Mouse (Mus musculus): ENCODE measurements around the gene Acaa1b. TPM values are rescaled to one million over a fixed set of nuclear protein-coding genes. Genes with fewer than 3 reads are reported as not detected.

The Acaa1b gene
- polyA plus RNA-seq, 1 experiment from 2014 or later, result 2.0 TPM

DNA sequence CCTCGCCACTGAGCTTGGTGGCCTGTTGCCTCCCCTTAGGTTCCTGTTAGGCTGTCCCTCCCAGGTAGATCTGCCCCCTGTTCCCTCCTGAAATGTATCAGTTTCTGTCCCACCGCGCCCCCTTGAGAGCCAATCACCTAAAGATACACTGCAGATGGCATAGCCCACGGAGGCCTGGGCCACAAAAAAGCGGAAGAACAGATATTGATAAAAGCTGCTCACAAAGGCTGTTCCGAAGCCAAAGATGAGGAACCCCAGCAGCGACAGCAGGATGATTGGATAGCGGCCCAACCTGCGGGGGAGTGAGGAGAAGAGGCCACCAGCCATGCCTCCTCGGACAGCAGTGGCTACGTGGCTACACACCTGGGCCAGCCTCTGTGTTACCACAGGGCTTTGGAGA, 22.4 kb upstream of the Acaa1b start:
- Histone ChIP-seq H3K4me3 (ENCODE audit: low read length) (no peak overlapping the region), H3K27me3 (ENCODE audit: control insufficient read depth, insufficient read depth, low read length) (no peaks in the 10 kb centered on the region), H3K9me3 (replicated peaks; ENCODE audit: control insufficient read depth, low read length) (no peaks in the 10 kb centered on the region), H3K27ac (ENCODE audit: low read length) (no peak overlapping the region), H3K36me3 (ENCODE audit: control insufficient read depth, insufficient read depth) (no peaks in the 10 kb centered on the region), H3K4me2 (ENCODE audit: low read depth, low read length) (no peak overlapping the region), H3K4me1 (ENCODE audit: control insufficient read depth, insufficient read depth, low read length) (0 out of 2 replicates have a peak, but pooled peaks cover 7% of the 10 kb centered on the region), H3K9ac (ENCODE audit: low read length) (no peak overlapping the region)
- ATAC-seq (replicated peaks; ENCODE audit: extremely low read depth, insufficient read depth, low FRiP score), result no peak
- WGBS, result 87% methylated on average over 11 of the region's 11 CpGs

DNA sequence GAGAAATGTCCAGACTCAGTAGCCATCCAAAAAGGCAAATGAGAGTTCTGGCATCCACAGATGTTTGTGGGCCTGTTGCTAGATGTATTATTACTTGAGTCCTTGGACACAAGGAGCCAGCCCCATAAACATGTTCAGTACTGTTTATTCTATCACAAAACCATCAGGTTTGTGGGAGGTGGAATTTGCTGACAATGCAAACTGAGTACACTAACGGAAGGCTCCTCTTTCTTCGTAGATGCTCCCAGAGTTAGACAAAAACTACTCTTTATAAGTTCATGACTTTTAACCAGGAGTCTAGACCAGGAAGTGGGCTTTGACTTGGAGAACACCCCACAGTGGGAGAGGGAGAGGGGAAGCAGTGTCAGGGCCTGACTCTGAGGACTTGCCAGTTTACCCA, 10.7 kb upstream of the Acaa1b start:
- H3K4me2 ChIP-seq (ENCODE audit: low read depth, low read length), result no peak overlapping the region
- ATAC-seq (replicated peaks; ENCODE audit: extremely low read depth, insufficient read depth, low FRiP score), result no peak
- H3K4me3 ChIP-seq (ENCODE audit: low read length), result no peak overlapping the region
- no peaks in the 10 kb centered on the region for H3K4me1 ChIP-seq (ENCODE audit: control insufficient read depth, insufficient read depth, low read length)
- 93% methylated on average over 2 of the region's 2 CpGs for WGBS
- H3K27ac ChIP-seq (ENCODE audit: low read length), result no peak overlapping the region
- no peaks in the 10 kb centered on the region for H3K27me3 ChIP-seq (ENCODE audit: control insufficient read depth, insufficient read depth, low read length)
- H3K9ac ChIP-seq (ENCODE audit: low read length), result no peak overlapping the region
- no peaks in the 10 kb centered on the region for H3K9me3 ChIP-seq (replicated peaks; ENCODE audit: control insufficient read depth, low read length)
- no peaks in the 10 kb centered on the region for H3K36me3 ChIP-seq (ENCODE audit: control insufficient read depth, insufficient read depth)

DNA sequence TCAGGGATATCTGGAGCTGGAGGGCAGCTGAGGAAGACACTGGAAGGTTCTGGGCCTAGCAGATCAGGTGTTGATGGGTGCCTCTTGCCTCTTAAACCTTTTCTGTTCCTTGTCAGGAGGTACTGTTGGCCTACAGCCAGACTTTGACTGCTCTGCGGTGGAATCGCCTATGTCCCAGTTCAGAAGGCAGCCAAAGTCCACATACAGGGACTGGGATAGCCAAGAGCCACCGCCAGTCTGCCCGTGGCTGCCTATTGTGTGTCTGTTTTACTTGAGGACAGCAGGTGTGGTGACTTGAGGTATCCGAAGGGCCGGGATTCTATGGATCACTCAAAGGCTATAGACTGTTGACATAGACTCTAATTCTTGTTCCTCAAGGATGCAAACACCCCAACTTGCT, 8.7 kb upstream of the Acaa1b start:
- 81% methylated on average over 6 of the region's 6 CpGs for WGBS
- H3K4me1 ChIP-seq (ENCODE audit: control insufficient read depth, insufficient read depth, low read length), result no peaks in the 10 kb centered on the region
- no peak for ATAC-seq (replicated peaks; ENCODE audit: extremely low read depth, insufficient read depth, low FRiP score)

DNA sequence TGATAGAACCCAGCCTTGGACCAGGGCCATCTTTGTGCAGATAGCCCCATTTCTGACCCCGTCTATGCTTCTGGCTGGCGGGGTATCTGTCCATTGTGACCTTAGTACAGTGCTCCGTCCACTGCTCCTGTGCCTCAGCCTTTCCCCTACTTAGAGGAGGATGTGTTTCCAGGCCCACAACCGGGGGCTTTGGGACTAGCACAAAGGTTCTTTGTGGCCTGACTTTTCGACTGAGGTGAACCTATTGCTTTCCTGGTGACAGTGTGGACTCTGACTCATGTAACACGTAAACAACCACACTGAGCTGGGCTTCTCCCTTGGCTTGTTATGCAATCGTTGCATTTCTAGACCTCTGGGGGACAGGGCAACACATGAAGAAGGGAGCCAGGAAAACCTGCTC, 7.8 kb upstream of the Acaa1b start:
- no peaks in the 10 kb centered on the region for H3K27me3 ChIP-seq (ENCODE audit: control insufficient read depth, insufficient read depth, low read length)
- H3K9me3 ChIP-seq (replicated peaks; ENCODE audit: control insufficient read depth, low read length), result no peaks in the 10 kb centered on the region
- H3K36me3 ChIP-seq (ENCODE audit: control insufficient read depth, insufficient read depth), result no peaks in the 10 kb centered on the region
- H3K4me1 ChIP-seq (ENCODE audit: control insufficient read depth, insufficient read depth, low read length), result no peaks in the 10 kb centered on the region
- H3K4me3 ChIP-seq (ENCODE audit: low read length), result no peak overlapping the region
- no peak overlapping the region for H3K9ac ChIP-seq (ENCODE audit: low read length)
- 75% methylated on average over 7 of the region's 7 CpGs for WGBS
- no peak for ATAC-seq (replicated peaks; ENCODE audit: extremely low read depth, insufficient read depth, low FRiP score)
- no peak overlapping the region for H3K4me2 ChIP-seq (ENCODE audit: low read depth, low read length)
- H3K27ac ChIP-seq (ENCODE audit: low read length), result no peak overlapping the region

More for the DNA sequence above, 8.7 kb upstream of the Acaa1b start:
- H3K9me3 ChIP-seq (replicated peaks; ENCODE audit: control insufficient read depth, low read length), result no peaks in the 10 kb centered on the region
- no peaks in the 10 kb centered on the region for H3K36me3 ChIP-seq (ENCODE audit: control insufficient read depth, insufficient read depth)
- H3K27ac ChIP-seq (ENCODE audit: low read length), result no peak overlapping the region
- H3K9ac ChIP-seq (ENCODE audit: low read length), result no peak overlapping the region
- no peaks in the 10 kb centered on the region for H3K27me3 ChIP-seq (ENCODE audit: control insufficient read depth, insufficient read depth, low read length)
- H3K4me2 ChIP-seq (ENCODE audit: low read depth, low read length), result no peak overlapping the region
- no peak overlapping the region for H3K4me3 ChIP-seq (ENCODE audit: low read length)

DNA sequence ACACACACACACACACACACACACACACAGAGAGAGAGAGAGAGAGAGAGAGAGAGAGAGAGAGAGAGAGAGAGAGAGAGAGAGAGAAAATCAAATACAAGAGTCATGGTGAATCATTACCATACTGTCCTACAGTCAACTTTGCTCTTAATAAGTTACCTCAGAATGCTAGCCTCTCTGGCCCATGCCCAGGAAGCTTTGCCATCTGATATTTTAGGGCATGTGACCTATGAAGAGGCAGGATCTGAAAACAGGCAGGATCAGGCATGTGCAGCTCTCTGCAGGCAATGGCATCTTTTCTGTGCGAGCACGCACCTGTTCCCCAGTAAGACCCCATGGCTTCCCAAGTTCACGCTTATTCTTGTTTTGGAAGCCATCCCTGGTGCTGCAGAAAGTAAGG, 3.8 kb upstream of the Acaa1b start:
- ATAC-seq (replicated peaks; ENCODE audit: extremely low read depth, insufficient read depth, low FRiP score), result no peak
- no peaks in the 10 kb centered on the region for H3K36me3 ChIP-seq (ENCODE audit: control insufficient read depth, insufficient read depth)
- H3K4me3 ChIP-seq (ENCODE audit: low read length), result no peak overlapping the region
- no peaks in the 10 kb centered on the region for H3K4me1 ChIP-seq (ENCODE audit: control insufficient read depth, insufficient read depth, low read length)
- H3K9ac ChIP-seq (ENCODE audit: low read length), result no peak overlapping the region
- no peak overlapping the region for H3K4me2 ChIP-seq (ENCODE audit: low read depth, low read length)
- WGBS, result 79% methylated on average over 3 of the region's 3 CpGs
- H3K27me3 ChIP-seq (ENCODE audit: control insufficient read depth, insufficient read depth, low read length), result peaks cover 9% of the 10 kb centered on the region
- H3K9me3 ChIP-seq (replicated peaks; ENCODE audit: control insufficient read depth, low read length), result no peaks in the 10 kb centered on the region
- H3K27ac ChIP-seq (ENCODE audit: low read length), result no peak overlapping the region

DNA sequence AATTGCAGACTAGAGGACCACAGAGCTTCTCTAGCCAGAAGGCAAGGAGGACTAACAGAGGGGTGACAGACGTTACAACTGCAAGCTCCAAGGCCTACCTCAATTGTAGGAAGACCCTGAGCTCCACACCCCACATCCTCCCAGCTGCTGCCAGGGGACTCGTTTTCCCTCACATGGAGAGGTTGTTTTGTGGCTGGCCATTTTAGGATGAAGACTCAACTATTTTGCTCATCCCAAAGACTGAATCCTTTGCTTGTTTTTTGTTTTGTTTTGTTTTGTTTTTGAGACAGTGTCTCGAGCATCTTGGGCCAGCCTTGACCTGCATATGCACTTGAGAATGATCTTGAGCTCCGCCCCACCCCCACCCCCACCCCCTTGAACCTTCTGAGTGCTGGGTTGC, 2.0 kb upstream of the Acaa1b start, which contains the start of gene Gm47289:
Gene Gm47289 (plus strand): TSS at position 301 of the 400 bp plus-strand sequence.
- 58% methylated on average over 4 of the region's 4 CpGs for WGBS
- no peaks in the 10 kb centered on the region for H3K36me3 ChIP-seq (ENCODE audit: control insufficient read depth, insufficient read depth)
- no peak for ATAC-seq (replicated peaks; ENCODE audit: extremely low read depth, insufficient read depth, low FRiP score)
- H3K27ac ChIP-seq (ENCODE audit: low read length), result no peak within 1 kb of the TSS
- no peak within 1 kb of the TSS for H3K9ac ChIP-seq (ENCODE audit: low read length)
- H3K4me2 ChIP-seq (ENCODE audit: low read depth, low read length), result no peak within 1 kb of the TSS
- no peak within 1 kb of the TSS for H3K4me3 ChIP-seq (ENCODE audit: low read length)
- H3K4me1 ChIP-seq (ENCODE audit: control insufficient read depth, insufficient read depth, low read length), result no peaks in the 10 kb centered on the region
- H3K9me3 ChIP-seq (replicated peaks; ENCODE audit: control insufficient read depth, low read length), result no peaks in the 10 kb centered on the region
- H3K27me3 ChIP-seq (ENCODE audit: control insufficient read depth, insufficient read depth, low read length), result peaks cover 10% of the 10 kb centered on the region

DNA sequence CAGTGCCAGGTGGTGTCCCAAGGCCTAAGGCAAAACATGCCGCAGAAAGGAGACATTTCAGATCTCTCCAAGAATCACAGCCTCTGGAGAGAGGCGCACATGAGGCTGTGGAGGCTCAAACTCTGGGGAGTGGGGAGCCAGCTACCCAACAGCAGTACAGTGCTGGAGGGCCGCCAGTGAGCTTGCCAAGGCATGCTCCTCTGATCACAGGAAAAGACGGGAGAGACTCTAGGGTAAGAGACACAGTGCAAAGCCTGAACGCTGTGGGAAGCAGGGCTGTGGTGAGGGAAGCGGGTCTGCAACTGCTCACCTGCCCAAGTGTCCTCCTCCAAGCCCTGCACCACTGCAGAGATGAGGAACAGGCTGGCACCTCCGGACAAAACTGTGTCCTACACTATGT, 1.1 kb downstream of the Acaa1b start:
- Histone ChIP-seq H3K4me3 (ENCODE audit: low read length) (no peak overlapping the region), H3K9ac (ENCODE audit: low read length) (no peak overlapping the region), H3K36me3 (ENCODE audit: control insufficient read depth, insufficient read depth) (no peaks in the 10 kb centered on the region), H3K27ac (ENCODE audit: low read length) (no peak overlapping the region), H3K9me3 (replicated peaks; ENCODE audit: control insufficient read depth, low read length) (no peaks in the 10 kb centered on the region), H3K4me2 (ENCODE audit: low read depth, low read length) (no peak overlapping the region), H3K4me1 (ENCODE audit: control insufficient read depth, insufficient read depth, low read length) (no peaks in the 10 kb centered on the region), H3K27me3 (ENCODE audit: control insufficient read depth, insufficient read depth, low read length) (peaks cover 10% of the 10 kb centered on the region)
- ATAC-seq (replicated peaks; ENCODE audit: extremely low read depth, insufficient read depth, low FRiP score), result no peak
- WGBS, result 50% methylated on average over 7 of the region's 7 CpGs

DNA sequence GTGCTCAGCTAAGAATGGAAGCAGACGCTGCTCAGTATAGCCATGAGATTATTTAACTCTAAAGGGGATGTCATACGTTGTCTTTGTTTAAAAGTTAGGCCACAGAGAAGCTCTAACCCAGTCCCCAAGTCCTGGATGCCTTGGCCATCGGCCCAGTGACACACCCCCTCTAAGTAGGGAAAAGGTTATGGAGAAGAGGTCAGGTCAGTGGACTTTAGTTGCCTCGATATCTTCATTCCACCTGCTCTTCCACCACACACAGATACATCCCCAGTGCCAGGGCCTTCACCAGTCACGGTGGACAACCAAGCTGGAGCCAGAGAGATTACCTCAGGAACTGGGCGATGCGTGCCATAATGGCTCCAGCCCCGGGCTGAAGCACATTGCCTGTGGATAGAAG, 1.5 kb downstream of the Acaa1b start:
- no peaks in the 10 kb centered on the region for H3K36me3 ChIP-seq (ENCODE audit: control insufficient read depth, insufficient read depth)
- peaks cover 10% of the 10 kb centered on the region for H3K27me3 ChIP-seq (ENCODE audit: control insufficient read depth, insufficient read depth, low read length)
- H3K4me3 ChIP-seq (ENCODE audit: low read length), result no peak overlapping the region
- no peak for ATAC-seq (replicated peaks; ENCODE audit: extremely low read depth, insufficient read depth, low FRiP score)
- H3K4me1 ChIP-seq (ENCODE audit: control insufficient read depth, insufficient read depth, low read length), result no peaks in the 10 kb centered on the region
- no peak overlapping the region for H3K4me2 ChIP-seq (ENCODE audit: low read depth, low read length)
- no peak overlapping the region for H3K9ac ChIP-seq (ENCODE audit: low read length)
- no peaks in the 10 kb centered on the region for H3K9me3 ChIP-seq (replicated peaks; ENCODE audit: control insufficient read depth, low read length)
- WGBS, result 70% methylated on average over 8 of the region's 8 CpGs
- H3K27ac ChIP-seq (ENCODE audit: low read length), result no peak overlapping the region

DNA sequence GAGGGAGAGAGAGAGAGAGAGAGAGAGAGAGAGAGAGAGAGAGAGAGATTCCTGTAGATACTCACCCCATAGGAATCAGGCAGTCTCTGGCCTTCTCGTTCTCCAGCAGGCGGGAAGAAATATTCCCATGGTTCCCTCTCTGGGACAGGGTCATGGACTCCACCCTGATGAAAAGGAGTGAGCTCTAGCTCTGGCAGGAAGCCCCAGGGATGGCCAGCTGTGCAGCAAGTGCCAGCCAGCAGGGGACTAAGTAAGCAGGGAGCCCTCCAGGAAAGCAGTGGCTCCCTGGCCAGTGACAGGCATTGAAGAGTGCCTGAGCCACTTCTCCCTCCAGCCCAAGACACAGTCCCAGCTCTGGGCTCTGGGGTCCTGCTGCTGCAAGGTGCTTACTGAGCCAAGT, 5.1 kb downstream of the Acaa1b start:
- no peak for ATAC-seq (replicated peaks; ENCODE audit: extremely low read depth, insufficient read depth, low FRiP score)
- H3K4me3 ChIP-seq (ENCODE audit: low read length), result no peak overlapping the region
- no peak overlapping the region for H3K9ac ChIP-seq (ENCODE audit: low read length)
- H3K27ac ChIP-seq (ENCODE audit: low read length), result no peak overlapping the region
- no peaks in the 10 kb centered on the region for H3K4me1 ChIP-seq (ENCODE audit: control insufficient read depth, insufficient read depth, low read length)
- H3K4me2 ChIP-seq (ENCODE audit: low read depth, low read length), result no peak overlapping the region
- 42% methylated on average over 2 of the region's 2 CpGs for WGBS
- no peaks in the 10 kb centered on the region for H3K36me3 ChIP-seq (ENCODE audit: control insufficient read depth, insufficient read depth)
- H3K9me3 ChIP-seq (replicated peaks; ENCODE audit: control insufficient read depth, low read length), result no peaks in the 10 kb centered on the region
- H3K27me3 ChIP-seq (ENCODE audit: control insufficient read depth, insufficient read depth, low read length), result peaks cover 3% of the 10 kb centered on the region; the same call in 1 of the 2 replicates

DNA sequence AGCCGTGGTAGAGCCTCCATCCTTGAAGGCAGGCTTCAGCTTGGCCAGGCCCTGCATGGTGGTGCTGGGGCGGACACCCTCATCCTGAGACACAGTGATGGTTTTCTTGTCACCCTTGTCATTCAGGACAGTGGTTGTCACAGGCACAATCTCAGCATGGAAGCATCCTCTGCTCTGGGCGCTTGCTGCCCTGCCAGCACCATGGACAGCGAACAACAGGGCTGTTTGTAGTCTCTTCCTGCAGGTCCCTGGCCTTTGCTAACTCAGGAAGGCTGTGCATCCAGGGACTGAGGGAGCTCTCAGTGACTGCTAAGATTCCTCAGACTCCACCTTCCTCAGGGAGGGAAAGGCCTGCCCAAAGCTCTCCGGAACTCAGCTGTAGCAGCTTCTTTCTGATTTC, 7.3 kb downstream of the Acaa1b start:
- no peak overlapping the region for H3K4me3 ChIP-seq (ENCODE audit: low read length)
- no peaks in the 10 kb centered on the region for H3K27me3 ChIP-seq (ENCODE audit: control insufficient read depth, insufficient read depth, low read length)
- no peak overlapping the region for H3K4me2 ChIP-seq (ENCODE audit: low read depth, low read length)
- H3K27ac ChIP-seq (ENCODE audit: low read length), result no peak overlapping the region
- no peak for ATAC-seq (replicated peaks; ENCODE audit: extremely low read depth, insufficient read depth, low FRiP score)
- 20% methylated on average over 5 of the region's 5 CpGs for WGBS
- no peaks in the 10 kb centered on the region for H3K9me3 ChIP-seq (replicated peaks; ENCODE audit: control insufficient read depth, low read length)
- H3K9ac ChIP-seq (ENCODE audit: low read length), result no peak overlapping the region
- H3K4me1 ChIP-seq (ENCODE audit: control insufficient read depth, insufficient read depth, low read length), result no peaks in the 10 kb centered on the region
- H3K36me3 ChIP-seq (ENCODE audit: control insufficient read depth, insufficient read depth), result no peaks in the 10 kb centered on the region

Data from heart, embryonic 16.5 days (tissue).